Mouse (Mus musculus) layer of hippocampus, postnatal 14 days (tissue): ENCODE measurements around the gene Stag1. TPM values are rescaled to one million over a fixed set of nuclear protein-coding genes. Genes with fewer than 3 reads are reported as not detected.

Experiments used
- DNase-seq, 2 experiments: peaks; one replicate each; pipeline ENCODE4 v3.0.0; 2021 to 2022; ENCODE audit warnings: low spot score in 2 of 2, mixed read lengths in 1 of 2
- long read RNA-seq, 2 experiments: library from polyadenylated mRNA; stranded (forward); transcript quantifications; one replicate each; pipeline ENCODE4 v2.0.0; 2021
- total RNA-seq, 2 experiments: library from RNA; stranded (reverse); gene quantifications; 2 replicates each; pipeline ENCODE4 v1.2.3; 2021

The Stag1 gene
- total RNA-seq: 10 to 100 TPM; 39.0 to 40.6 TPM
- long read RNA-seq, experiment 1, full-length matches to known transcripts: 6 of 14 reads
- long read RNA-seq, experiment 1, partial matches to known transcripts: 1 of 14 reads
- long read RNA-seq, experiment 1, other reads (novel, unspliced or antisense): 7 of 14 reads
- long read RNA-seq, experiment 2, full-length matches to known transcripts: 4 of 12 reads
- long read RNA-seq, experiment 2, partial matches to known transcripts: 2 of 12 reads
- long read RNA-seq, experiment 2, other reads (novel, unspliced or antisense): 6 of 12 reads

- no peak for DNase-seq
These were observed at the start of gene Stag1 for GRCm38 (mm10) chr9:100597546-100597945. Stag1 (plus strand) TSS chr9:100597798.

- no peak for DNase-seq
These were observed 49.3 kb upstream of the Stag1 start for GRCm38 (mm10) chr9:100548313-100548712.

- no peak for DNase-seq
These were observed 41.9 kb upstream of the Stag1 start for GRCm38 (mm10) chr9:100555686-100556085.

GRCm38 (mm10) chr9:100558023-100558573, 39.5 kb upstream of the Stag1 start:
- DNase-seq: peak in 1 of 2 experiments; percentile 13

GRCm38 (mm10) chr9:100558991-100559390, 38.6 kb upstream of the Stag1 start:
- peak in 1 of 2 experiments; percentile 41 for DNase-seq

- DNase-seq: peak in 1 of 2 experiments; percentile 10
These were observed 37.2 kb upstream of the Stag1 start for GRCm38 (mm10) chr9:100560251-100560890.

- DNase-seq: peak; percentile 17 to 25
These were observed 27.6 kb upstream of the Stag1 start for GRCm38 (mm10) chr9:100569798-100570625.

- peak; percentile 20 to 42 for DNase-seq
These were observed 26.9 kb upstream of the Stag1 start, which contains the start of gene Slc35g2 for GRCm38 (mm10) chr9:100570626-100571233. Slc35g2 (minus strand) TSS chr9:100571090.

- DNase-seq: no peak
These were observed 26.1 kb upstream of the Stag1 start for GRCm38 (mm10) chr9:100571511-100571910.

- peak in 1 of 2 experiments; percentile 25 for DNase-seq
These were observed 24.3 kb upstream of the Stag1 start for GRCm38 (mm10) chr9:100573300-100573699.

- no peak for DNase-seq
These were observed 23.7 kb upstream of the Stag1 start for GRCm38 (mm10) chr9:100573942-100574341.

GRCm38 (mm10) chr9:100580196-100580740, 17.3 kb upstream of the Stag1 start:
- DNase-seq: no peak

GRCm38 (mm10) chr9:100581543-100582492, 15.8 kb upstream of the Stag1 start:
- DNase-seq: no peak

- no peak for DNase-seq
These were observed 14.6 kb upstream of the Stag1 start for GRCm38 (mm10) chr9:100582883-100583575.

- no peak for DNase-seq
These were observed 13.6 kb upstream of the Stag1 start for GRCm38 (mm10) chr9:100584031-100584430.

- DNase-seq: no peak
These were observed 7.1 kb upstream of the Stag1 start for GRCm38 (mm10) chr9:100590462-100590861.

GRCm38 (mm10) chr9:100596317-100596716, 1.3 kb upstream of the Stag1 start:
- DNase-seq: no peak

- DNase-seq: no peak
These were observed 2.2 kb downstream of the Stag1 start for GRCm38 (mm10) chr9:100599761-100600328.

GRCm38 (mm10) chr9:100602130-100602529, 4.5 kb downstream of the Stag1 start:
- no peak for DNase-seq
